Mouse (Mus musculus) kidney, embryonic 16.5 days (tissue): Measurements from ENCODE around the gene Plscr3. TPM values are rescaled to one million over a fixed set of nuclear protein-coding genes. Genes with fewer than 3 reads are reported as not detected.

ENCODE experiments used
- ATAC-seq: fragments of 200-750 bp; cut with Nextera tagmentation; 2 replicates; pipeline ENCODE4 v1.8.0; 2017; ENCODE audit warnings: moderate TSS enrichment; ENCODE audit not compliant: low FRiP score, low TSS enrichment
- H3K27ac ChIP-seq: fragments of 300-500 bp; sonication (generic); 2 replicates; pipeline ENCODE4 v1.5.1; 2014; ENCODE audit warnings: low read length
- H3K27me3 ChIP-seq: fragments of 300-500 bp; sonication (generic); 2 replicates; pipeline ENCODE4 v1.6.1; 2014; ENCODE audit warnings: low read length, control low read depth, mixed read lengths; ENCODE audit not compliant: insufficient read depth
- H3K36me3 ChIP-seq: fragments of 300-500 bp; sonication (generic); 2 replicates; pipeline ENCODE4 v1.6.1; 2014; ENCODE audit warnings: low read length, control low read depth, mixed read lengths; ENCODE audit not compliant: insufficient read depth
- H3K4me1 ChIP-seq: fragments of 300-500 bp; sonication (generic); 2 replicates; pipeline ENCODE4 v1.6.1; 2014; ENCODE audit warnings: low read length, control low read depth, mixed read lengths; ENCODE audit not compliant: insufficient read depth
- H3K4me2 ChIP-seq: fragments of 300-500 bp; sonication (generic); replicated peaks from 2 replicates; pipeline ENCODE4 v1.6.1; 2014; ENCODE audit warnings: low read depth, low read length
- H3K4me3 ChIP-seq: fragments of 300-500 bp; sonication (generic); 2 replicates; pipeline ENCODE4 v1.5.1; 2014; ENCODE audit warnings: mild to moderate bottlenecking, low read length
- H3K9ac ChIP-seq: fragments of 300-500 bp; sonication (generic); replicated peaks from 2 replicates; pipeline ENCODE4 v1.6.1; 2014; ENCODE audit warnings: low read length
- H3K9me3 ChIP-seq: fragments of 300-500 bp; sonication (generic); 2 replicates; pipeline ENCODE4 v1.6.1; 2016; ENCODE audit warnings: low read length, control low read depth
- WGBS: fragments of 180-500 bp; shearing (Covaris S2); extraction: QIAGEN DNeasy Blood & Tissue Kit; methylation state at CpG from one replicate; pipeline ENCODE4 v1.1.7; 2014; 5-methylcytosine and 5-hydroxymethylcytosine counted together
- microRNA-seq: library from miRNA; unstranded; fragments of <30 nt; microRNA quantifications from one replicate; pipeline ENCODE4, GENCODE M21; 2016
- polyA plus RNA-seq: library from polyadenylated mRNA; unstranded; fragments of >200 nt; fragmentation: Nextera tagmentation; extraction: Ambion mirVana; gene quantifications from 2 replicates; pipeline ENCODE4 v1.2.1, GENCODE M21; 2015

The Plscr3 gene
- polyA plus RNA-seq, 1 experiment from 2014 or later = 105 TPM

- no peaks in the 10 kb centered on the region for H3K27me3 ChIP-seq
- H3K9ac ChIP-seq = peak overlapping the region; percentile 99
- peaks cover 25% of the 10 kb centered on the region for H3K36me3 ChIP-seq
- no peaks in the 10 kb centered on the region for H3K9me3 ChIP-seq
- H3K4me3 ChIP-seq = peak overlapping the region; percentile 88
- peak overlapping the region; percentile 99 for H3K27ac ChIP-seq
- H3K4me1 ChIP-seq = peaks cover 31% of the 10 kb centered on the region
- H3K4me2 ChIP-seq = peak overlapping the region; percentile 93
- peak; percentile 85 for ATAC-seq
- under 1% methylated on average over 42 of the region's 42 CpGs for whole genome bisulfite sequencing
Measured at GRCm38 (mm10) chr11:69901406-69901846, 55.2 kb downstream of the Plscr3 start.

Small RNAs within 50 kb of the gene (microRNA-seq; reads per million reads assigned to microRNA genes)
- gene Mir6924 = not detected

Other genes with a start within 250 kb of the Plscr3 start
- gene Atp1b2, start 240.4 kb upstream of the Plscr3 start, polyA plus RNA-seq = 12.3 and 14.3 TPM in 2 replicates
- 0.17 TPM in 1 of 2 replicates, not detected in the other for gene Shbg, start 228.5 kb upstream of the Plscr3 start, polyA plus RNA-seq
- gene Sat2, start 224.4 kb upstream of the Plscr3 start, polyA plus RNA-seq = 21.3 and 24.1 TPM in 2 replicates
- gene Fxr2, start 213.4 kb upstream of the Plscr3 start, polyA plus RNA-seq = 31.8 and 33.4 TPM in 2 replicates
- gene Sox15, start 191.1 kb upstream of the Plscr3 start, polyA plus RNA-seq = 0.19 TPM in 1 of 2 replicates, not detected in the other
- gene Mpdu1, start 183.7 kb upstream of the Plscr3 start, polyA plus RNA-seq = 79.5 and 84.0 TPM in 2 replicates
- 12.4 and 15.5 TPM in 2 replicates for gene Cd68, start 180.2 kb upstream of the Plscr3 start, polyA plus RNA-seq
- gene Eif4a1, start 174.0 kb upstream of the Plscr3 start, polyA plus RNA-seq = 571 and 587 TPM in 2 replicates
- gene Senp3, start 164.3 kb upstream of the Plscr3 start, polyA plus RNA-seq = 96.5 and 98.4 TPM in 2 replicates
- 0.66 and 1.2 TPM in 2 replicates for gene Tnfsf13, start 160.6 kb upstream of the Plscr3 start, polyA plus RNA-seq
- 8.8 and 11.5 TPM in 2 replicates for gene Tnfsf12, start 150.5 kb upstream of the Plscr3 start, polyA plus RNA-seq
- gene Tnfsfm13, start 150.3 kb upstream of the Plscr3 start, polyA plus RNA-seq = 4.6 and 6.1 TPM in 2 replicates
- 28.3 and 33.6 TPM in 2 replicates for gene Polr2a, start 87.7 kb upstream of the Plscr3 start, polyA plus RNA-seq
- gene Slc35g3, start 84.4 kb upstream of the Plscr3 start, polyA plus RNA-seq = 0.25 and 0.64 TPM in 2 replicates
- 2.9 TPM in 2 replicates for gene Zbtb4, start 80.5 kb upstream of the Plscr3 start, polyA plus RNA-seq
- gene Chrnb1, start 50.4 kb upstream of the Plscr3 start, polyA plus RNA-seq = 12.9 and 13.8 TPM in 2 replicates
- gene Fgf11, start 44.5 kb upstream of the Plscr3 start, polyA plus RNA-seq = 2.6 and 3.0 TPM in 2 replicates
- 9.0 and 10.2 TPM in 2 replicates for gene Tmem102, start 40.8 kb upstream of the Plscr3 start, polyA plus RNA-seq
- gene Gm39566, start 31.1 kb upstream of the Plscr3 start, polyA plus RNA-seq = not detected in 2 replicates
- gene Spem2, start 27.9 kb upstream of the Plscr3 start, polyA plus RNA-seq = not detected in 2 replicates
- 0.15 and 0.28 TPM in 2 replicates for gene Spem1, start 24.2 kb upstream of the Plscr3 start, polyA plus RNA-seq
- 6.0 and 6.6 TPM in 2 replicates for gene Nlgn2, start 8.6 kb upstream of the Plscr3 start, polyA plus RNA-seq
- gene Tmem256, start 7.9 kb upstream of the Plscr3 start, polyA plus RNA-seq = 371 and 389 TPM in 2 replicates
- 7.0 and 7.3 TPM in 2 replicates for gene Tnk1, start 12.4 kb downstream of the Plscr3 start, polyA plus RNA-seq
- not detected in 2 replicates for gene Tmem95, start 31.6 kb downstream of the Plscr3 start, polyA plus RNA-seq
- 11.3 and 12.5 TPM in 2 replicates for gene Kctd11, start 35.0 kb downstream of the Plscr3 start, polyA plus RNA-seq
- gene Acap1, start 49.2 kb downstream of the Plscr3 start, polyA plus RNA-seq = 0.44 and 0.67 TPM in 2 replicates
- gene 2810408A11Rik, start 54.6 kb downstream of the Plscr3 start, polyA plus RNA-seq = 11.7 and 12.8 TPM in 2 replicates
- gene Neurl4, start 54.7 kb downstream of the Plscr3 start, polyA plus RNA-seq = 11.4 and 12.8 TPM in 2 replicates
- gene Gps2, start 67.5 kb downstream of the Plscr3 start, polyA plus RNA-seq = 85.2 and 86.4 TPM in 2 replicates
- 1,737 and 1,791 TPM in 2 replicates for gene Eif5a, start 75.6 kb downstream of the Plscr3 start, polyA plus RNA-seq
- 7.0 and 10.3 TPM in 2 replicates for gene Ybx2, start 89.4 kb downstream of the Plscr3 start, polyA plus RNA-seq
- 20.8 and 22.4 TPM in 2 replicates for gene Slc2a4, start 101.8 kb downstream of the Plscr3 start, polyA plus RNA-seq
- 225 and 227 TPM in 2 replicates for gene Cldn7, start 118.4 kb downstream of the Plscr3 start, polyA plus RNA-seq
- 35.7 and 35.8 TPM in 2 replicates for gene Ctdnep1, start 134.8 kb downstream of the Plscr3 start, polyA plus RNA-seq
- gene Elp5, start 136.1 kb downstream of the Plscr3 start, polyA plus RNA-seq = 124 and 128 TPM in 2 replicates
- gene Gabarap, start 144.8 kb downstream of the Plscr3 start, polyA plus RNA-seq = 437 and 481 TPM in 2 replicates
- gene Phf23, start 149.4 kb downstream of the Plscr3 start, polyA plus RNA-seq = 69.1 and 74.5 TPM in 2 replicates
- 39.1 and 40.7 TPM in 2 replicates for gene Dvl2, start 154.2 kb downstream of the Plscr3 start, polyA plus RNA-seq
- 107 and 114 TPM in 2 replicates for gene Acadvl, start 169.0 kb downstream of the Plscr3 start, polyA plus RNA-seq
- 9.3 and 13.2 TPM in 2 replicates for gene Dlg4, start 170.6 kb downstream of the Plscr3 start, polyA plus RNA-seq
- 1.3 and 1.4 TPM in 2 replicates for gene Asgr1, start 207.7 kb downstream of the Plscr3 start, polyA plus RNA-seq
- gene Asgr2, start 246.3 kb downstream of the Plscr3 start, polyA plus RNA-seq = 0.17 and 0.19 TPM in 2 replicates